30 mouse cellular contexts compared by ENCODE assay signal in genomic region chr4:35172471-35172870, GRCm38 (mm10). TPM values are rescaled to one million over a fixed set of nuclear protein-coding genes. Genes with fewer than 3 reads are reported as not detected.
"Had no signal": no experiment of that assay in that cellular context is flagged by ENCODE, and none has a peak within 500 bp of the region (broad histone marks: within the 10 kb centered on the region; RNA-seq: fewer than 3 reads in every experiment).

No protein-coding gene starts in this region.

- H3K9me3 ChIP-seq: heart, embryonic 13.5 days; heart, embryonic 15.5 days; hindbrain, embryonic 13.5 days; hindbrain, embryonic 15.5 days; kidney, embryonic 15.5 days; limb, embryonic 13.5 days; limb, embryonic 15.5 days; liver, embryonic 12.5 days had no signal

- H3K4me3 ChIP-seq: heart, adult 2 months; heart, embryonic 13.5 days; heart, embryonic 15.5 days; hindbrain, embryonic 13.5 days; hindbrain, embryonic 15.5 days; kidney, embryonic 15.5 days; layer of hippocampus, adult 2 months; limb, embryonic 13.5 days; limb, embryonic 15.5 days; liver, embryonic 12.5 days had no signal

- H3K27me3 ChIP-seq: heart, embryonic 13.5 days; heart, embryonic 15.5 days; hindbrain, embryonic 13.5 days; hindbrain, embryonic 15.5 days; kidney, embryonic 15.5 days; limb, embryonic 13.5 days; limb, embryonic 15.5 days; liver, embryonic 12.5 days had no signal

- H3K36me3 ChIP-seq: heart, embryonic 13.5 days; heart, embryonic 15.5 days; hindbrain, embryonic 13.5 days; hindbrain, embryonic 15.5 days; kidney, embryonic 15.5 days; limb, embryonic 13.5 days; limb, embryonic 15.5 days; liver, embryonic 12.5 days had no signal

- DNase-seq: gastrocnemius, postnatal 14 days; gastrocnemius, postnatal 36 days; heart, adult 11 months; heart, adult 2 months; heart, postnatal 14 days; heart, postnatal 36 days; kidney, adult 11 months; kidney, adult 2 months; kidney, adult 9 months; kidney, postnatal 14 days; kidney, postnatal 4 days; layer of hippocampus, postnatal 36 days; left cerebral cortex, postnatal 4 days had no signal

- H3K4me1 ChIP-seq: heart, embryonic 15.5 days; hindbrain, embryonic 15.5 days had no signal

- H3K27ac ChIP-seq: heart, adult 2 months; heart, embryonic 13.5 days; heart, embryonic 15.5 days; hindbrain, embryonic 13.5 days; hindbrain, embryonic 15.5 days; hindbrain, postnatal 0 days; kidney, embryonic 15.5 days; kidney, postnatal 0 days; layer of hippocampus, adult 2 months; limb, embryonic 13.5 days; limb, embryonic 15.5 days; liver, embryonic 12.5 days; liver, embryonic 14.5 days had no signal

RNA-seq across cellular contexts. Expression of gene Ifnk, which starts 20.6 kb away (rescaled TPM):
- polyA plus RNA-seq: gonadal fat pad, adult 2 months; heart, adult 2 months; heart, embryonic 11.5 days; heart, embryonic 13.5 days; heart, embryonic 15.5 days; heart, postnatal 0 days; hindbrain, embryonic 13.5 days; hindbrain, postnatal 0 days; kidney, adult 2 months; kidney, embryonic 15.5 days; kidney, postnatal 0 days; limb, embryonic 11.5 days; liver, adult 2 months; liver, embryonic 12.5 days; liver, embryonic 14.5 days had no signal
